Mouse (Mus musculus): ENCODE results near the gene Olfr986.
"Not testable (repeated sequence)": the region's sequence is repeated elsewhere in the genome, so short reads cannot be mapped to it uniquely, and the experiment has no call there.

Olfr986 gene

DNA sequence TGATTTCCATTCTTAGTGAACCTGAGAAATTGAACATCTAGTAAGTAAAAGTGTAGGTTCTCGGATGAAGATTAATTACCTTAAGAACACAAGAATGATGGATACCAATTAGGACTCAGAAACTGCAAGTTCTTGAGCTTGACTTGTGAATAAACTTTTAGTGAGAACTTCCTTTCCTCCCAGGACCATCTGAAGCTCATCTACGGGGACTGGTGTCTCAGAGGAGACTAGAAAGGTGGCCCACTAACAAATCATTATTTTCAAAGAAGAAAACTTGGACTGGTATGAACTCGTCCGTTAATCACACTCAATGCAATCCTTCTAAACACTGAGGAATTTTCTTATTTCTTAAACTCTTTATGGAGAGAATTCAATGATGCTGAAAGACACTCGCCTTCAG is at the start of gene Olfr986:
TSS of gene Olfr986 (plus strand) at position 301 of the 400 bp plus-strand sequence.
- DNase-seq (ENCODE audit: low spot score): no peak

DNA sequence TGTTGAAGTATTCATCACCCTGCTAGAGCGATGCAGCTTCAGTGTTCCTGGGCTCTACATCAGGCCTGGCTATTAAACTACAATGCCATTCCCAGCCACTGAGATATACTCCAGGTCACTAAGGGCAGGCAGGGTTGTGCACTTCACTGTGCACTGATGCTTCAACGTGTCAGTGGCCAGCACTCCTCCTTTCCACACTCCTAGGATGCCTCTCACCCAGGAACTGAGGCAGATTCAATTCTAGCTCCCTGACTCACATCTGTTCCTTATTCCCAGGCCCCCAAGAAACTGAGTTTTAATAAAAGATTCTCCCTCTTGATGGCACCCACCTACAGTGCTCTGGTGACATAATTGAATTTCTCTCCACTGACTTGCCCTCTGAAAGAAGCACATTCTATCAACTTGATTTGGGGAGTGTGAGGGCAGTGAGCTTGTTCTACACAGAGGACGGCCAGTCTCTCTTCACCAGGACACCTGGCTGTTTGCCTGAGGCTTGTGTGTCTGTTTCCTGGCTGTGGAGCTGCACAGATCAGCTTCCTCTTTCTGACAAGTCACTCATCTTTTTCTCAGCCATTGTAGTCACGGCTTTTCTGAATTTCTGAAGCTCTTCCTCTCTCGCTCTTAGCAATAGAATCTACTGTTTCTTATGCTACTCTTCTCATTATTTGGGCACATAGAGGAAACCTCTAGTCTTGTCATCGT is 43.6 kb upstream of the Olfr986 start:
- DNase-seq (ENCODE audit: low spot score): no peak

GRCm38 (mm10) chr9:40139484-40139883 is 41.2 kb upstream of the Olfr986 start:
- DNase-seq (ENCODE audit: low spot score): no peak

- DNase-seq (ENCODE audit: low spot score): no peak
Observed at GRCm38 (mm10) chr9:40141544-40141943, 39.2 kb upstream of the Olfr986 start.

GRCm38 (mm10) chr9:40155118-40155644 is 25.5 kb upstream of the Olfr986 start:
- DNase-seq (ENCODE audit: low spot score): no peak

- DNase-seq (ENCODE audit: low spot score): peak; percentile 62
Observed at GRCm38 (mm10) chr9:40166446-40166845, 14.3 kb upstream of the Olfr986 start.

GRCm38 (mm10) chr9:40177017-40177416 is 3.7 kb upstream of the Olfr986 start:
- no peak for DNase-seq (ENCODE audit: low spot score)

GRCm38 (mm10) chr9:40185166-40185565 is 4.4 kb downstream of the Olfr986 start:
- not testable (repeated sequence) for DNase-seq (ENCODE audit: low spot score)

GRCm38 (mm10) chr9:40191086-40191876 is 10.6 kb downstream of the Olfr986 start:
- DNase-seq (ENCODE audit: low spot score): no peak

- DNase-seq (ENCODE audit: low spot score): peak; percentile 81
Observed at GRCm38 (mm10) chr9:40192098-40193038, 11.6 kb downstream of the Olfr986 start, which contains the start of gene Zfp202. TSS of gene Zfp202 (plus strand) at chr9:40192316.

- DNase-seq (ENCODE audit: low spot score): peak; percentile 97
Observed at GRCm38 (mm10) chr9:40195981-40196380, 15.3 kb downstream of the Olfr986 start.

- no peak for DNase-seq (ENCODE audit: low spot score)
Observed at GRCm38 (mm10) chr9:40206546-40206950, 25.8 kb downstream of the Olfr986 start.

DNA sequence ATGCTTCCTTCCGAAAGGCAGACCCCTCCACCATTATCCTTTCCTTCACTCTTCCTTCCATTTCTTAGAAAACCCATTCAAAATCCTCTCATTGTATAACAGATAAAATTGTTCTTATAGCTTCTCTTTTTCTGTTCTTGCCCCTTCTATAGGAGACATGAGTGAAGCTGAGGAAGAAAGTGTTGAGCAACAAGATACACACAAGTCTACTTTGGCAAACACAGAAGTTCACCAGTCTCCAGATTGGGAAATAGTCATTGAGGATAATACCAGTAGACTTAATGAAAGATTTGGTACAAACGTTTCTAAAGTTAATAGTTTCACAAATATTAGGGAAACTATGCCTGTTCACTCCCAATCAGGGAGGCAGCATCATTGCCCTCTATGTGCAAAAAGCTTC is 30.0 kb downstream of the Olfr986 start:
- no peak for DNase-seq (ENCODE audit: low spot score)

- DNase-seq (ENCODE audit: low spot score): no peak
Observed at GRCm38 (mm10) chr9:40214058-40214457, 33.3 kb downstream of the Olfr986 start.

- DNase-seq (ENCODE audit: low spot score): no peak
Observed at GRCm38 (mm10) chr9:40216651-40217050, 35.9 kb downstream of the Olfr986 start.

- DNase-seq (ENCODE audit: low spot score): no peak
Observed at GRCm38 (mm10) chr9:40224289-40224688, 43.6 kb downstream of the Olfr986 start.

DNA sequence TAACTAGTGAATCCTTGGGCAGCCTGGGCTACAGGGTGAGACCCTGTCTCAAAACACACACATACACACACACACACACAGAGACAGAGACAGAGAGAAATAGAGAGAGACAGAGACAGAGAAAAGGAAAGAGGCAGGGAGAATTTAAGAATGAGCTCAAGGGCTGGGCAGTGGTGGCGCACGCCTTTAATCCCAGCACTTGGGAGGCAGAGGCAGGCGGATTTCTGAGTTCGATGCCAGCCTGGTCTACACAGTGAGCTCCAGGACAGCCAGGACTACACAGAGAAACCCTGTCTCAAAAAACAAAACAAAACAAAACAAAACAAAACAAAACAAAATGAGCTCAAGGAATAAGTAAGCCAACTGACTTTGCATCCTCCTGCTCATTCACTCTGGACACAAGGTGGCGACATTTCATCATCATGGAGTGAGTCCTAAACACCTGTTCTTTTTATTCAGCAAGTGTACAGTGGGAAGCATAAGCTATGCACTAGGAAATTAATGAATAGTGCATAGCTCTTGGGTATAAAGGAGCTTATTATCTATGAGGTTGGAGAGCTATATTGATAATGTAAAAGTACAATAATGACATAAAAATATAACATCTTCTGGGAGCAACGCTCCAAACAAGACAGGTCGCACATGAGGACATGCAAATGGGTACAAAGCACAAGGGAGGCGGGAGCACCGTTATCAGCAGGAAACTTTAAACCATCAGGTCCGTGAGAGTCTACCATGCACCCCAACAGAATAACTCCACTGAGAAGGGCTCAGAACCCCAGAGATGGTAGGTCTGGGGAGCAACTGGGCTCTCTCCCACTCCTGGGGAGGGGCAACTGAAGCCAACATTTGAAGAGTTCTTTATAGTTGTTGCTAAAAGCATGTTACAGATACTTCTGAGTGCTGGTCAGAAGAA is 47.4 kb downstream of the Olfr986 start:
- peak; percentile 86 for DNase-seq (ENCODE audit: low spot score)

- DNase-seq (ENCODE audit: low spot score): no peak
Observed at GRCm38 (mm10) chr9:40228804-40229331, 48.1 kb downstream of the Olfr986 start.

DNA sequence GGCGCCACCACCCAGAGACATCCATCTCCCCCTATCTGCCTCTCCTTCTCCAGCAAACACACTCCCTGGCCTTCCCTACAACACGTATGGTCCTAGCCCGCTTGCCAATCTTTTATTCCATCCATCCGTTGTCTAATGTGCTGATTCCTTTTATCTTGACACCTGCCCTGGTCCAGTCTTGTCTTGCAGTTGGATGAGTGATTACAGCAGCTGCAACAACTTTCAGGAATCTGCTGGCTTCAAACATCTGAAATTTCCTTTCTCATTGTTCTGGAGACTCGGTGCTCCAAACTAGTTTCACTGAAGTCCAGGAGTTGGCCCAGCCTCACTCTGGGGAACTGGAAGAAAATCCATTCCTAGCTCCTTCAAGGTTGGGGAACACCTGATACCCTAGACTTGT is 48.8 kb downstream of the Olfr986 start:
- DNase-seq (ENCODE audit: low spot score): no peak

- no peak for DNase-seq (ENCODE audit: low spot score)
Observed at GRCm38 (mm10) chr9:40231019-40231418, 50.3 kb downstream of the Olfr986 start.

All from adipocyte (in vitro differentiated cells).